Mouse (Mus musculus) embryonic facial prominence, embryonic 10.5 days (tissue): ENCODE measurements at regions not wholly inside any gene's neighbourhood (a gene's known extent, or its start where the extent isn't known, plus 50 kb on each side); places are given as distances from the start of the nearest gene placed in this dataset.

Experiments
- DNase-seq: peaks from one replicate; pipeline ENCODE4 v3.0.0-alpha.2; 2017; ENCODE audit warnings: low spot score
- H3K27ac ChIP-seq: fragments of 300-500 bp; sonication (generic); replicated peaks from 2 replicates; pipeline ENCODE4 v1.5.1; 2016; ENCODE audit warnings: mild to moderate bottlenecking
- H3K27me3 ChIP-seq: fragments of 300-500 bp; sonication (generic); replicated peaks from 2 replicates; pipeline ENCODE4 v1.6.1; 2016; ENCODE audit warnings: low read depth, mild to moderate bottlenecking; ENCODE audit not compliant: poor library complexity, severe bottlenecking
- H3K36me3 ChIP-seq: fragments of 300-500 bp; sonication (generic); replicated peaks from 2 replicates; pipeline ENCODE4 v1.6.1; 2016; ENCODE audit warnings: mild to moderate bottlenecking, moderate library complexity
- H3K4me1 ChIP-seq: fragments of 300-500 bp; sonication (generic); 2 replicates; pipeline ENCODE4 v1.6.1; 2016
- H3K4me3 ChIP-seq: fragments of 300-500 bp; sonication (generic); 2 replicates; pipeline ENCODE4 v1.5.1; 2016; ENCODE audit warnings: mild to moderate bottlenecking, moderate library complexity
- H3K9me3 ChIP-seq: fragments of 300-500 bp; sonication (generic); 2 replicates; pipeline ENCODE4 v1.6.1; 2016; ENCODE audit warnings: mild to moderate bottlenecking
- WGBS: fragments of 180-500 bp; shearing (Covaris S2); methylation state at CpG from one replicate; pipeline ENCODE4 v1.1.7; 2016; 5-methylcytosine and 5-hydroxymethylcytosine counted together

- DNase-seq, result no peak
- H3K27me3 ChIP-seq, result no peaks in the 10 kb centered on the region
- no peaks in the 10 kb centered on the region for H3K36me3 ChIP-seq
- no peaks in the 10 kb centered on the region for H3K4me1 ChIP-seq
- H3K4me3 ChIP-seq, result no peak overlapping the region
- no peak overlapping the region for H3K27ac ChIP-seq
- H3K9me3 ChIP-seq, result no peaks in the 10 kb centered on the region
These were observed 278.2 kb upstream of the Pitx2 start for GRCm38 (mm10) chr3:128921428-128921827.

GRCm38 (mm10) chr3:128922150-128922549, 277.5 kb upstream of the Pitx2 start:
- Histone ChIP-seq H3K27ac (no peak overlapping the region), H3K36me3 (no peaks in the 10 kb centered on the region), H3K27me3 (no peaks in the 10 kb centered on the region), H3K4me1 (no peaks in the 10 kb centered on the region), H3K9me3 (no peaks in the 10 kb centered on the region), H3K4me3 (no peak overlapping the region)
- DNase-seq, result no peak
- WGBS, result 84% methylated on average over 4 of the region's 4 CpGs

GRCm38 (mm10) chr3:128938536-128938935, 261.1 kb upstream of the Pitx2 start:
- H3K36me3 ChIP-seq, result no peaks in the 10 kb centered on the region
- no peaks in the 10 kb centered on the region for H3K9me3 ChIP-seq
- 55% methylated on average over 5 of the region's 5 CpGs for WGBS
- DNase-seq, result peak; percentile 17
- no peak overlapping the region for H3K27ac ChIP-seq
- peaks cover 8% of the 10 kb centered on the region; the same call in 1 of the 2 replicates for H3K27me3 ChIP-seq
- H3K4me1 ChIP-seq, result no peaks in the 10 kb centered on the region
- H3K4me3 ChIP-seq, result no peak overlapping the region

GRCm38 (mm10) chr3:128941156-128941555, 258.5 kb upstream of the Pitx2 start:
- H3K36me3 ChIP-seq, result no peaks in the 10 kb centered on the region
- no peak overlapping the region for H3K4me3 ChIP-seq
- DNase-seq, result no peak
- peaks cover 12% of the 10 kb centered on the region for H3K4me1 ChIP-seq
- 80% methylated on average over 2 of the region's 2 CpGs for WGBS
- H3K9me3 ChIP-seq, result no peaks in the 10 kb centered on the region
- H3K27me3 ChIP-seq, result peaks cover 5% of the 10 kb centered on the region; the same call in 1 of the 2 replicates
- no peak overlapping the region for H3K27ac ChIP-seq

GRCm38 (mm10) chr3:128944631-128945030, 255.0 kb upstream of the Pitx2 start:
- Histone ChIP-seq H3K4me1 (peaks cover 12% of the 10 kb centered on the region), H3K27me3 (0 out of 2 replicates have a peak, but pooled peaks cover 5% of the 10 kb centered on the region), H3K27ac (no peak overlapping the region), H3K36me3 (no peaks in the 10 kb centered on the region), H3K4me3 (no peak overlapping the region), H3K9me3 (no peaks in the 10 kb centered on the region)
- DNase-seq, result no peak
- WGBS, result 28% methylated on average over 6 of the region's 6 CpGs

GRCm38 (mm10) chr3:128954886-128955285, 244.8 kb upstream of the Pitx2 start:
- H3K9me3 ChIP-seq, result no peaks in the 10 kb centered on the region
- no peaks in the 10 kb centered on the region for H3K4me1 ChIP-seq
- no peaks in the 10 kb centered on the region for H3K36me3 ChIP-seq
- no peak for DNase-seq
- no peak overlapping the region for H3K27ac ChIP-seq
- no peaks in the 10 kb centered on the region for H3K27me3 ChIP-seq
- 93% methylated on average over 8 of the region's 8 CpGs for WGBS
- H3K4me3 ChIP-seq, result no peak overlapping the region

- Histone ChIP-seq H3K36me3 (no peaks in the 10 kb centered on the region), H3K9me3 (no peaks in the 10 kb centered on the region), H3K4me1 (no peaks in the 10 kb centered on the region), H3K27ac (no peak overlapping the region), H3K4me3 (no peak overlapping the region), H3K27me3 (no peaks in the 10 kb centered on the region)
- no peak for DNase-seq
- 90% methylated on average over 5 of the region's 5 CpGs for WGBS
These were observed 222.9 kb upstream of the Pitx2 start for GRCm38 (mm10) chr3:128976752-128977151.

GRCm38 (mm10) chr3:128990183-128990912, 209.3 kb upstream of the Pitx2 start:
- WGBS, result 87% methylated on average over 17 of the region's 17 CpGs
- Histone ChIP-seq H3K4me1 (no peaks in the 10 kb centered on the region), H3K4me3 (no peak overlapping the region), H3K27ac (no peak overlapping the region), H3K36me3 (no peaks in the 10 kb centered on the region), H3K9me3 (no peaks in the 10 kb centered on the region), H3K27me3 (no peaks in the 10 kb centered on the region)
- DNase-seq, result no peak

GRCm38 (mm10) chr3:129002866-129003265, 196.8 kb upstream of the Pitx2 start:
- no peak overlapping the region for H3K27ac ChIP-seq
- H3K4me1 ChIP-seq, result no peaks in the 10 kb centered on the region
- no peak overlapping the region for H3K4me3 ChIP-seq
- no peak for DNase-seq
- no peaks in the 10 kb centered on the region for H3K36me3 ChIP-seq
- 74% methylated on average over 7 of the region's 7 CpGs for WGBS
- H3K9me3 ChIP-seq, result no peaks in the 10 kb centered on the region
- no peaks in the 10 kb centered on the region for H3K27me3 ChIP-seq

GRCm38 (mm10) chr3:129004085-129004484, 195.6 kb upstream of the Pitx2 start:
- no peaks in the 10 kb centered on the region for H3K9me3 ChIP-seq
- DNase-seq, result no peak
- H3K27ac ChIP-seq, result no peak overlapping the region
- H3K36me3 ChIP-seq, result no peaks in the 10 kb centered on the region
- H3K4me3 ChIP-seq, result no peak overlapping the region
- no peaks in the 10 kb centered on the region for H3K27me3 ChIP-seq
- no peaks in the 10 kb centered on the region for H3K4me1 ChIP-seq
- 91% methylated on average over 8 of the region's 8 CpGs for WGBS

GRCm38 (mm10) chr3:129038877-129039276, 160.8 kb upstream of the Pitx2 start:
- WGBS, result 87% methylated on average over 2 of the region's 2 CpGs
- Histone ChIP-seq H3K4me1 (no peaks in the 10 kb centered on the region), H3K36me3 (no peaks in the 10 kb centered on the region), H3K27ac (no peak overlapping the region), H3K9me3 (no peaks in the 10 kb centered on the region), H3K27me3 (no peaks in the 10 kb centered on the region), H3K4me3 (no peak overlapping the region)
- no peak for DNase-seq

GRCm38 (mm10) chr3:129044834-129045233, 154.8 kb upstream of the Pitx2 start:
- Histone ChIP-seq H3K36me3 (no peaks in the 10 kb centered on the region), H3K9me3 (no peaks in the 10 kb centered on the region), H3K4me3 (no peak overlapping the region), H3K4me1 (no peaks in the 10 kb centered on the region), H3K27me3 (no peaks in the 10 kb centered on the region), H3K27ac (no peak overlapping the region)
- WGBS, result 93% methylated on average over 5 of the region's 5 CpGs
- no peak for DNase-seq

GRCm38 (mm10) chr3:129049899-129050597, 149.6 kb upstream of the Pitx2 start:
- H3K4me3 ChIP-seq, result no peak overlapping the region
- H3K27me3 ChIP-seq, result no peaks in the 10 kb centered on the region
- H3K36me3 ChIP-seq, result no peaks in the 10 kb centered on the region
- H3K27ac ChIP-seq, result no peak overlapping the region
- H3K4me1 ChIP-seq, result no peaks in the 10 kb centered on the region
- no peaks in the 10 kb centered on the region for H3K9me3 ChIP-seq
- no peak for DNase-seq
- WGBS, result 92% methylated on average over 3 of the region's 3 CpGs
